Mouse (Mus musculus) E14TG2a.4 (cell line): ENCODE data around the gene Fat2.

ENCODE experiments used
- H3K27me3 ChIP-seq: 2 replicates; pipeline ENCODE4 v1.6.1; 2014; ENCODE audit warnings: low read length, control low read depth; ENCODE audit not compliant: insufficient read depth
- H3K36me3 ChIP-seq: 2 replicates; pipeline ENCODE4 v1.6.1; 2014; ENCODE audit warnings: low read length, control low read depth; ENCODE audit not compliant: insufficient read depth
- H3K4me1 ChIP-seq: replicated peaks from 2 replicates; pipeline ENCODE4 v1.6.1; 2014; ENCODE audit warnings: low read depth, low read length, control low read depth
- H3K4me3 ChIP-seq: replicated peaks from 2 replicates; pipeline ENCODE4 v1.5.1; 2014; ENCODE audit warnings: mild to moderate bottlenecking, low read length
- H3K9me3 ChIP-seq: 2 replicates; pipeline ENCODE4 v1.6.1; 2014; ENCODE audit warnings: low read length, control low read depth
- CTCF ChIP-seq: conservative IDR thresholded peaks from 2 replicates; pipeline ENCODE4 v1.5.1; 2014; ENCODE audit warnings: low read length
- NANOG ChIP-seq: IDR thresholded peaks from 2 replicates; pipeline ENCODE4 v1.6.1; 2014; ENCODE audit warnings: borderline replicate concordance, low read length, mixed read lengths
- POU5F1 ChIP-seq: IDR thresholded peaks from 2 replicates; pipeline ENCODE4 v1.6.1; 2014; ENCODE audit warnings: low read length, borderline replicate concordance

Gene Fat2

GRCm38 (mm10) chr11:55289851-55290391 is 46.4 kb downstream of the Fat2 start:
- Histone ChIP-seq H3K27me3 (no peaks in the 10 kb centered on the region), H3K9me3 (no peaks in the 10 kb centered on the region), H3K36me3 (peaks cover 10% of the 10 kb centered on the region), H3K4me1 (no peaks in the 10 kb centered on the region), H3K4me3 (no peak overlapping the region)
- TF ChIP-seq CTCF (no peak), NANOG (no peak), POU5F1 (no peak)

- no peaks in the 10 kb centered on the region for H3K27me3 ChIP-seq
- H3K4me3 ChIP-seq = no peak overlapping the region
- TF ChIP-seq POU5F1 = no peak
- TF ChIP-seq NANOG = no peak
- TF ChIP-seq CTCF = no peak
- H3K36me3 ChIP-seq = no peaks in the 10 kb centered on the region
- H3K9me3 ChIP-seq = no peaks in the 10 kb centered on the region
- no peaks in the 10 kb centered on the region for H3K4me1 ChIP-seq
These were observed 61.6 kb downstream of the Fat2 start for GRCm38 (mm10) chr11:55274756-55275155.

GRCm38 (mm10) chr11:55268580-55268979 is 67.8 kb downstream of the Fat2 start:
- TF ChIP-seq CTCF (no peak), NANOG (no peak), POU5F1 (no peak)
- Histone ChIP-seq H3K4me3 (no peak overlapping the region), H3K4me1 (no peaks in the 10 kb centered on the region), H3K27me3 (no peaks in the 10 kb centered on the region), H3K9me3 (no peaks in the 10 kb centered on the region), H3K36me3 (0 out of 2 replicates have a peak, but pooled peaks cover 2% of the 10 kb centered on the region)

- H3K36me3 ChIP-seq = 0 out of 2 replicates have a peak, but pooled peaks cover 2% of the 10 kb centered on the region
- no peaks in the 10 kb centered on the region for H3K9me3 ChIP-seq
- H3K4me3 ChIP-seq = no peak overlapping the region
- no peaks in the 10 kb centered on the region for H3K4me1 ChIP-seq
- H3K27me3 ChIP-seq = no peaks in the 10 kb centered on the region
- TF ChIP-seq POU5F1 (no peak), NANOG (no peak), CTCF (no peak)
These were observed 70.7 kb downstream of the Fat2 start for GRCm38 (mm10) chr11:55265647-55266046.

GRCm38 (mm10) chr11:55264318-55264717 is 72.0 kb downstream of the Fat2 start:
- Histone ChIP-seq H3K27me3 (no peaks in the 10 kb centered on the region), H3K4me1 (no peaks in the 10 kb centered on the region), H3K36me3 (0 out of 2 replicates have a peak, but pooled peaks cover 2% of the 10 kb centered on the region), H3K4me3 (no peak overlapping the region), H3K9me3 (no peaks in the 10 kb centered on the region)
- TF ChIP-seq CTCF (no peak), NANOG (no peak), POU5F1 (no peak)

GRCm38 (mm10) chr11:55262000-55262399 is 74.4 kb downstream of the Fat2 start:
- Histone ChIP-seq H3K36me3 (no peaks in the 10 kb centered on the region), H3K9me3 (no peaks in the 10 kb centered on the region), H3K4me1 (no peaks in the 10 kb centered on the region), H3K27me3 (no peaks in the 10 kb centered on the region), H3K4me3 (no peak overlapping the region)
- TF ChIP-seq CTCF = no peak
- TF ChIP-seq NANOG = no peak
- no peak for TF ChIP-seq POU5F1

- TF ChIP-seq CTCF = no peak
- no peak for TF ChIP-seq NANOG
- TF ChIP-seq POU5F1 = no peak
- H3K4me1 ChIP-seq = no peaks in the 10 kb centered on the region
- no peaks in the 10 kb centered on the region for H3K27me3 ChIP-seq
- no peak overlapping the region for H3K4me3 ChIP-seq
- peaks cover 5% of the 10 kb centered on the region; the same call in 1 of the 2 replicates for H3K36me3 ChIP-seq
- no peaks in the 10 kb centered on the region for H3K9me3 ChIP-seq
These were observed 75.3 kb downstream of the Fat2 start for GRCm38 (mm10) chr11:55261105-55261504.

GRCm38 (mm10) chr11:55253391-55253790 is 83.0 kb downstream of the Fat2 start:
- TF ChIP-seq CTCF = no peak
- TF ChIP-seq POU5F1 = no peak
- TF ChIP-seq NANOG = no peak
- Histone ChIP-seq H3K36me3 (peaks cover 5% of the 10 kb centered on the region), H3K27me3 (no peaks in the 10 kb centered on the region), H3K9me3 (peaks cover 57% of the 10 kb centered on the region), H3K4me1 (no peaks in the 10 kb centered on the region), H3K4me3 (no peak overlapping the region)

GRCm38 (mm10) chr11:55250527-55250926 is 85.8 kb downstream of the Fat2 start:
- TF ChIP-seq POU5F1 = no peak
- TF ChIP-seq NANOG = no peak
- no peak for TF ChIP-seq CTCF
- Histone ChIP-seq H3K4me1 (no peaks in the 10 kb centered on the region), H3K4me3 (no peak overlapping the region), H3K36me3 (no peaks in the 10 kb centered on the region; the same call in 1 of the 2 replicates), H3K9me3 (peaks cover 64% of the 10 kb centered on the region), H3K27me3 (no peaks in the 10 kb centered on the region)

GRCm38 (mm10) chr11:55240556-55240955 is 95.8 kb downstream of the Fat2 start:
- H3K4me3 ChIP-seq = no peak overlapping the region
- TF ChIP-seq CTCF (peak; percentile 14; the same call in 1 of the 2 replicates), POU5F1 (no peak)
- no peaks in the 10 kb centered on the region; the same call in 1 of the 2 replicates for H3K4me1 ChIP-seq
- H3K27me3 ChIP-seq = no peaks in the 10 kb centered on the region
- no peaks in the 10 kb centered on the region for H3K36me3 ChIP-seq
- peaks cover 20% of the 10 kb centered on the region for H3K9me3 ChIP-seq
